Mouse (Mus musculus) kidney, postnatal 4 days (tissue): ENCODE results near the gene Tent5c.

Experiments used
- DNase-seq, 2 experiments: peaks; one replicate each; pipeline ENCODE4 v3.0.0; 2021; ENCODE audit warnings: mixed read lengths in 2 of 2

The Tent5c gene

DNA sequence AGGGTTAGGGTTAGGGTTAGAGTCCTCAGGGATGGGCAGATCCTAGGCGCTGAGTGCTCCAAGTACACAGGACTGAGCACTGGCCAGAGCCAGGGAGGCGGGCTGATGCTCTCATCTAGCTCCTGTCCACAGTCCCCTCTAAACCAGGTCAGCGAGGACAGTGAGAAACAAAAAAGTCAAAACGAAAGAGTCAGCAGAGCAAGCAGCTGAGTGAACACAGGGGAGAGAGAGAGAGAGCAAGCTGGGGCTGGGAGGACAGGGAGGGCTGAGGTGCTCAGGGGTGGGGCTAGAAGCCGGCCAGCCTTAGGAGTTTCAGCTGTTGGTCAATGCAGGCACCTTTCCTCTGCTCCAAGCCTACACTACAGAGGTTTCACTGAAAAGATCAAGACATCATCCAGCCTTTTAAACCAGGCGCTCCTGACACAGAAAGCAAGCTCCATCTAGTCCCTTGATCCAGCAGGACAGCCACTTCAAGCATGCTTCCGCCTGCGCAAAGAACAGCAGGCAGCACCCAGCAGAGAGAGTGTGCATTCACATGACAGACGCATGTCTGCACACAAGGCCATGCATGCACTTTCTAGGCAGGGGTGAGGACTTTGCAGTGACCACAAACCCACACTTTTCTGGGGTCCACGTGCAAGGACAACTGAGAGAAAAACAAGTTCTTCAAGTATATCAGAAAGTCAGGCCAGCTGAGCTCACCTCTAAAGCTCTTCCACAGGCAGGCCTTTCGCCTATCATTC is 3.6 kb downstream of the Tent5c start:
- peak in 1 of 2 experiments; percentile 54 for DNase-seq

DNA sequence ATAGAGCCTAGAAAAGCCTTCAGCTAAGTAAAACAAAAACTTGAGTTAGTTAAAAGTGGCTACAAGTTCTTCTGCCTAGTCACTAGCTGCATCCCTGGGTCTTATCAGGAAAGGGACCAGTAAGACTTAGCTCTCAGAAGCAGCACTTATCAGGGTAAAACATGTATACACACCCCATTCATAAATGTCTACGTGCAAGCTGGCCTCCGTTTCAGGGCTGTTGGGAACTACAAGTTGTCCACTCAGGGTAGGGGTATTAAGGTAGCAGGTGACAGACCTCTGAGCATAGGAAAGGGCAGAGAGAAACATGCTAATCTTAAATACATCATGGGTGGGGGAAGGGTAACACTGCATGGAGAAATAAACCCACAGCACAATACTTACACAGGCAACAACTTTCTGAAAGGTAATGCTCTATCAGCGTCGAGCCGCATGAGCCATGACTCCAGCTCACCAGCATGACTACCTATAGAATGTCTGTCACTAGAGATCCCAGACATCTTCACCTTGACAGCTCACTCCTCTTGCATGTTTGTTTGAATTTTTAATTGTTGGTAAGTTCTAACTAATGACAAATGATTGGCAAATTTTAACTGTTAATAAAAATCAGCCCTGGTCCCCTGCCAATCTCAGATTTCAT is 6.0 kb downstream of the Tent5c start:
- DNase-seq, result no peak

DNA sequence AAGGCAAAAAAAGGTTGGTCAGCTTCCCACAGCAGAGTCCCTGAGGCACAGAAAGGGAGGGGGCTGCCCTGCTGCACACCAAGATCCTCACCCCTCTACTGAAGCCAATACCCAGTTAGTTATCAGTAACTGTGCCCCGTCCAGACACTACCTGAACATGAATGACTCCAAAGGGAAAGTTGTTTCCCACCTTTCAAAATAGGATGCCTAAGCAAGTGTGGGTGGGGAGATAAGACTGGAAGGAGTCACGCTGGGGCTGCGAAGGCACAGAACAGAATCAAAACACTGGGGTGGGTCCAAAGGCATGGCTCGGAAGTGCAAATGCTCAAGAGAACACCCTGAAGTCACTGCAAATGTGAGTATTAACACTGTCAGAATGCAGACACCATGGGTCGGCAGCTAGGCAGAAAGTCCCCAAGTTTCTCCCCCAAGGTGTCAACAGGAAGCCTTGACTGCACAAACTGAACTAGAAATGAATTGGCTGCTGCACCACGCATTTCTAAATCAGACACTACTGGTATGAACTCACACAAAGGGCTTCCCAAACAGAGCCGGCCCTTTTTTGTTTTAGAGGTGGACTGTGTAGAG is 6.7 kb downstream of the Tent5c start:
- no peak for DNase-seq

- no peak for DNase-seq
Observed at GRCm38 (mm10) chr3:100480251-100481005, 8.7 kb downstream of the Tent5c start.

GRCm38 (mm10) chr3:100474950-100475472 is 14.1 kb downstream of the Tent5c start:
- DNase-seq, result no peak

- DNase-seq, result no peak
Observed at GRCm38 (mm10) chr3:100474536-100474935, 14.6 kb downstream of the Tent5c start.

GRCm38 (mm10) chr3:100473146-100473545 is 16.0 kb downstream of the Tent5c start:
- DNase-seq, result peak in 1 of 2 experiments; percentile 42

DNA sequence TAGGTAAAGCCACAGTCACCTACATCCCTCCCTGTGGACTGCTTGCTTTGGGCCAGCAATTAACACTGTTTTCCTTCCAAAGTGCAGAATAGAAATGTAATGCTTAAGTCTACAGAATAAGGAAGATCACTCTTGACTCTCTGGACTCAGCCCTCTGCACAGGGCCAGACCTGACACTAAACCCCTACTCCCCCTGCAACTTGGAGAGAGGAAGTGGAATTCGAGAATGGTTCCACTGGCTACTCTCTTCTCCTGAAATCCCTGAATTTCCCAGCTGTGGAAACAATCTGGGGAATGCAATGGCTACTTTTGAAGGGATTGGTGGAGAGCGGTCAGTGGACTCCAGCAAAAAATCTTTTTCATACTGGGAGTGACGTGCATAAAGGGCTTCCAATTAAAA is 18.2 kb downstream of the Tent5c start:
- no peak for DNase-seq

DNA sequence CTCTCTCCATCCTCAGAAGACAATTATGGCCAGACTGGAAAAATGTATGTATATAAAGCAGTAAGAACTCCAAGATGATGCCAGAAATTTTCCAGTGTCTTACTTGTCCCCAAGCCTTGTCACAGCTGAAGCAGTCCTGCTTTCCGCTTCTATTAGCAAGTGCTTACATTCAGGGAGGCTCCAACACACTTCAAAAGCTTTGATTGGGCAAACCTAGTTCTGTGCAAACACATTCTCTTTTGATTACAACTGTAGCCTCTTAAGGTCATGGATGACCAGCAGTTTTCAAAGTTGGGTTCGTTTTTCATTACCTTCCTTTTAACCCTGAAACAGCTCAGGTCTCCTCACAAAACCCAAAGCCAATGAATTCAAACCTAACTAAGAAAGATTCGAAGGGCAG is 19.0 kb downstream of the Tent5c start:
- no peak for DNase-seq

- DNase-seq, result no peak
Observed at GRCm38 (mm10) chr3:100466551-100466950, 22.6 kb downstream of the Tent5c start.

DNA sequence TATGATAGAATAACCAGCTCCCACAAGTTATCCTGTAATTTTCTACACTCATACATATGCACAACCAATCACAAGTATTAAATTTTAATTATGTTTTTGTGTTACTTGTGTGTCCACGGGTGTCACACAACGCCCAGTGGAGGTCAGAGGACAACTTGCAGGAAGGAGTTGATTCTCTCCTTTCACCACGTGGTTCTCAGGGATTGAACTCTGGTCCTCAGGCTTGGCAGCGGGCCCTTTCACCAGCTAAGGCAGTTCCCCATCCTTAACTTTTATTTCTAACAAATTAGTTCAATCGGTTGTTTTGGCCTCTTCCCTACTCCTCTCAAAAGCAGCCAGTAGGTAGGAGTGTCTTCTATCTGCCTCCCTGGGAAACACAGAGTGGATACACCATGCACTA is 24.5 kb downstream of the Tent5c start:
- DNase-seq, result no peak

DNA sequence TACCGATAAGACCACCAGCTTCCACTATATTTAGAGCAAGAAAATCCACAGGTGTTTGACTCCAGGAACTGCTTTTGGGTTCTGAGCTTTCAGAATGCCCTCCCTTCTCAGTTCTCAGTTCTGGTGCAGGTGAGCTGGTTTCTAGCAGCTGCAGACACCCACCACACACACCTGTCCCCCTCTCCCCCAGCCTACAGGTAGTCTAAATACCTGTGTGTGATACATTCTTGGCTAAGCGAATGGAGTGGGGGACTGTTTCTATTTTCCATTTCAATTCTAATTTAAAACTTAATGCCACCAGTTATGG is 25.2 kb downstream of the Tent5c start:
- no peak for DNase-seq

DNA sequence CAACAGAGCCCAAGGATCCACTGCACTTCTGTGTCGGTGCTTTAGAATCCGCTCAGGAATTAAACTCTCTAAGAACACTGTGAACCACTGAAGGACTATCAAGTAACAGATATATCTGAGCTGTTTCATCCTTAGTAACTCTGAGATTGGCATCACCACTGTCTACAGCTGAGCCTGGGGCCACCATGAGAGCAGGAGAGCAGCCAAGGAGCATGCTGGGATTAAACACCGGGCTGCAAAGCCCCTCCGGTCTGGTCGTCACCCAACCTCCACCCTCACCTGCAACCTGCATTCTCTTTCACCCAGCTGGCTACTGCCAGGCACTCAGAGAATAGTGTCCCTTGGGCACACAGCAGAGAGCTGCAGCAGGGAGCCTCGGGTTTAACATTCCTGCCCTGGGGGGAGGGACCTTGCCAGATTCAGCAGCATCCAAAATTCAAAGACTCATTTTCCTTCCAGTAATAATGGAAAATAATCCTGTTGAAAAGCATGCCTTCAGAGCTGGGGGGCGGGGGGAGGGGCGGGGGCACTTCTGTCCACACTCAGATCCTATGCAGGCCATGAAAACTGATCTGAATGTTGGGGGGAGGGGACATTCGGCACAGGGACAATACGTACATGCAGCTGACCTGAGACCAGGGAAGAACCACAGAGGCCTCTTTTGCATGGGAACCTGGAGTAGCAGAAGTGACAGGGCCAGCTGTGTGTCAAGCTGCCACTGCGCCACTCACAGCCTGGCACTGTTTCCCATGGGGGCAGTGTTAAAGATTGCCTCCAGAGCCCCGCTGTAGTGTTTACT is 25.8 kb downstream of the Tent5c start:
- DNase-seq, result peak in 1 of 2 experiments; percentile 27

- DNase-seq, result peak; percentile 60 to 79
Observed at GRCm38 (mm10) chr3:100462235-100463083, 26.7 kb downstream of the Tent5c start.

DNA sequence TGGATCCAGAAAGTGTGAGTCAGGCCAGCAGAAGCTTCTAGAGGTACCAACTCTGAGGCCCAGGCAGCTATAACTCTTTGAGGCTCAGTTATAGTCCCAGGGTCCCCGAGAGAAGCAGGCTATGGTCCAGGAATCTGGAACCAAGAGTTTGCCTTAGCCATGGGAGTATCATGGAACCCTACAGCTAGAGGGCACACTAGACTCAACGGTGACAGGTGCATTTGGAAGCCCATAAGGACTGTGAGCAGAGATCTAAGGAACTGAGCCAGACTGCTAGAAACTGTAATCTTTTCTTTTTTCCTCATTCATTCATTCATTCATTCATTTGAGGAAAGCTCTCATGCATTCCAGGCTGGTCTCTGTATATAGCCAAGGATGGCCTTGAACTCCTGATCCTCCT is 28.6 kb downstream of the Tent5c start:
- no peak for DNase-seq

- no peak for DNase-seq
Observed at GRCm38 (mm10) chr3:100443798-100444500, 45.2 kb downstream of the Tent5c start.

GRCm38 (mm10) chr3:100442499-100442898 is 46.6 kb downstream of the Tent5c start:
- DNase-seq, result no peak

DNA sequence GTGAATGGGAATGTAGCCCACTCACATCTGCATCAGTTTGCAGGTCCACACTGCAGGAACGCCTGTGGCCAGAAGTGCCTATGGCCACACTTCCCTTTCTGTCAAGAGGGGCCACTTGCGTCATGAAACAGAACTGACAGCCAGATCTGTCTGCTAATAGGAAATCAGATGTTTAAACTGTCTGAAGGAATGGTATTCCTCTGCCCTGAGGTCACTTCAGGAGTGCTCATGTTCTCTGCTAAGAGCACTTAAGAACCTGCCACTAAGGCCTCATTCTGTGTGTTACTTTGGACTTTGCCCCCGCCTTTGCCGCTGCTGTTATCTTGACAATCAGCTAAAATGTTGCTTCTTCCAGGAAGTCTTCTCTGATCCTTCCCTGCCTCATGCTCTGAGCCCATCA is 48.4 kb downstream of the Tent5c start:
- no peak for DNase-seq

DNA sequence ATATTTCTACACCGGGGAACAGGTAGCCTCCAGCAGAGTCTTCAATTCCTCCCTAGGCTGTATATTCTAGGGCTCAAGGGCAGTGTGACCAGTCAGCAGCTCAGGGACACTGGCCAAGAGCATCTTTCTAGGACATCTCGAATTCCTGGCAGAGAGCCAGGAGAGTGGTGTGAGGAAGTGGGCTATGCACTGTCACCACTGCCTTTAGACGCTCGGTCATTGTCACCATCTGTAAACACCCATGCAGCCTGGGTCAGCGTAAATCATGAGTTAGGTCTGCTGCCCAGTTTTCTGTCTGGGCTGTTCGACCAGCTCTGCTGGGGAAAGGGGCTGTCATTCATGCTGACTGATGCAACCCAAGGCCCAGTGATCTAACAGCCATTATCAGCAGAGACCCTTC is 49.1 kb downstream of the Tent5c start:
- DNase-seq, result peak in 1 of 2 experiments; percentile 37

- no peak for DNase-seq
Observed at GRCm38 (mm10) chr3:100439088-100439487, 50.0 kb downstream of the Tent5c start.
